Mouse (Mus musculus): ENCODE results near the gene Mr1. TPM values are rescaled to one million over a fixed set of nuclear protein-coding genes. Genes with fewer than 3 reads are reported as not detected.

Gene Mr1
- total RNA-seq, 4 experiments from 2014 or later = 34.4 to 41.2 (median 40.1) TPM

- DNase-seq = no peak
Measured at GRCm38 (mm10) chr1:155093971-155094707, 52.5 kb downstream of the Mr1 start.

- no peak for DNase-seq
Measured at GRCm38 (mm10) chr1:155093145-155093791, 53.3 kb downstream of the Mr1 start.

GRCm38 (mm10) chr1:155091842-155092800 is 54.5 kb downstream of the Mr1 start:
- no peak for DNase-seq

- no peak for DNase-seq
Measured at GRCm38 (mm10) chr1:155091374-155091841, 55.2 kb downstream of the Mr1 start.

GRCm38 (mm10) chr1:155090736-155091135 is 55.9 kb downstream of the Mr1 start:
- DNase-seq = no peak

GRCm38 (mm10) chr1:155090327-155090726 is 56.3 kb downstream of the Mr1 start:
- DNase-seq = no peak

GRCm38 (mm10) chr1:155088847-155089603 is 57.6 kb downstream of the Mr1 start:
- DNase-seq = no peak

GRCm38 (mm10) chr1:155088046-155088445 is 58.6 kb downstream of the Mr1 start:
- no peak for DNase-seq

- no peak for DNase-seq
Measured at GRCm38 (mm10) chr1:155086893-155087292, 59.7 kb downstream of the Mr1 start.

GRCm38 (mm10) chr1:155086416-155086815 is 60.2 kb downstream of the Mr1 start:
- DNase-seq = no peak

GRCm38 (mm10) chr1:155084839-155085238 is 61.8 kb downstream of the Mr1 start:
- DNase-seq = no peak

- peak; percentile 91 for DNase-seq
Measured at GRCm38 (mm10) chr1:155083271-155084265, 63.0 kb downstream of the Mr1 start.

- no peak for DNase-seq
Measured at GRCm38 (mm10) chr1:155082965-155083268, 63.7 kb downstream of the Mr1 start.

- no peak for DNase-seq
Measured at GRCm38 (mm10) chr1:155082158-155082964, 64.3 kb downstream of the Mr1 start.

- no peak for DNase-seq
Measured at GRCm38 (mm10) chr1:155077675-155078074, 68.9 kb downstream of the Mr1 start.

Other genes with a start within 250 kb of the Mr1 start
- gene Ier5, start 47.2 kb downstream of the Mr1 start, total RNA-seq (2022) = 10 to 100 TPM in 3 of 4 experiments, 1 to 10 TPM in 1; 7.8 to 11.9 (median 11.2) TPM
- gene Stx6, start 11.9 kb upstream of the Mr1 start, total RNA-seq (2022) = 10 to 100 TPM; 51.1 to 58.4 (median 54.2) TPM
- 10 to 100 TPM; 28.2 to 60.1 (median 36.1) TPM for gene BC034090, start 97.6 kb upstream of the Mr1 start, total RNA-seq (2022)

All from adrenal gland, adult 8-10 months (tissue).